Mouse (Mus musculus): ENCODE results near the gene Fndc3b.

DNA sequence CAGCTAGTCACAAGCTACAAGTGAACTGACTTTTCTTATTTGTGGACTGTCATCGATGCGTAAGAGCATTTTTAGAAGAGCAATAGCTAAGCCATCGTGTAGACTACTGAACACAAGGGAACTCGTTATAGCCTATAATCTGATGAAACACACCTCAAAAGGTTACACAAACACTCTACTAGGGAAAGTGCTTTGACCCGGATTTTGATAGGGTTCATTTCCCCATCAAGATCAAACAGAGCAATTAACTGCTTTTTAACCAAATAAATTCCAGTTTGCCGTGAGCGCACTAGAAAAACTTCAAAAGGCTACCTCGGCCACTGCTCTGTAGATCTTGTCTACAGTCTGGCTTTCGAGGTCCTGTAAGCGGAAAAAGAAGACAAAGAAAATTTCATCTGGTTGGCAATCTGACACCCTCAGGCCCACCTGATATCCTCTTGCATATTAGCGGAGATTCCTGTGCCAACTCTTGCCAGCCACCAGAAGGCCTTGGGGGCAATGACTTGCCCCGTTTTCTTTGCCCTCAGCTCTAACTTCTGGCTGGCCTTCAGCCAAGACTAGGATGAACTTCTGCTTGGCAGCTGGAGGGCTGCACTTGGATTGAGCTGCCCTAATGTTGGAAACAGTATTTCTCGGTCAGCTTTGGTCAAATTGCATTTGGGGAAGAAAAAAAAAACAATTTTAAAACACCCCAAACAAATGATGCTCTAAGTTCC lies 107.0 kb downstream of the Fndc3b start:
- TF ChIP-seq CTCF (conservative IDR thresholded peaks at IDR 0.05; ENCODE audit: low read length) (no peak), NANOG (IDR thresholded peaks at IDR 0.05; ENCODE audit: borderline replicate concordance, low read length) (no peak)

Measured in E14TG2a.4 (cell line).